In the genomic region with DNA sequence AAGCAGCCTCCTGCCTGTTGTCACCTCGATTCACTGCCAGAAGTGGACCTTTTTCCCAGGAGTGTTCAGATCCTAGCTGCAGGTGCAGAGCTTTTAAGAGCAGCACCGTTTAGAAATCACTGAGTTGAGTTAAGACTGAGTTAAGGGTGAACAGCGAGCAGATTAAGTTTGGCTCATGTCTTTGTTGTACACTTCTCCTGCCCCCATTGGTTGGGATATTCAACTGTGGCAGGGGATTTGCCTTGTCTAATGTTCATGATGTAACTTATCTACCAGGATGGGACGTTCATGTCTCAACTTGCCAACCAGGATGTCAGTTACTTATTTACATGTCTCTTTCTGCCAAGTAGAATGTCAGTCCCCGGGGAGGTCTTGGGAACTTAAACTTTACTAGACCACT, we compare ENCODE assay signal across 31 mouse cellular contexts. TPM values are rescaled to one million over a fixed set of nuclear protein-coding genes. Genes with fewer than 3 reads are reported as not detected.
DNase-seq lines count a peak whose midpoint lies in the region; ATAC-seq and TF ChIP-seq lines count a peak whose summit lies in the region.
"Had no signal": no experiment of that assay in that cellular context is flagged by ENCODE, and none has a peak within 500 bp of the region (broad histone marks: within the 10 kb centered on the region; RNA-seq: fewer than 3 reads in every experiment).

No protein-coding gene starts in this region.

- no peak overlapping the region for H3K4me3 ChIP-seq in CH12.LX (replicated peaks in 1 of 3; ENCODE audit: low read depth in 2 of 3, low read length in 2 of 3, poor library complexity in 1 of 3)
- peak overlapping the region; percentile 13 for H3K4me3 ChIP-seq in kidney, embryonic 15.5 days (replicated peaks)
- H3K4me3 ChIP-seq: forebrain, embryonic 10.5 days; forebrain, embryonic 13.5 days; heart, embryonic 12.5 days; heart, embryonic 15.5 days had no signal

- no peak for TF ChIP-seq CTCF in CH12.LX (conservative IDR thresholded peaks at IDR 0.05 in 1 of 2, IDR thresholded peaks at IDR 0.05 in 1 of 2; ENCODE audit: low read depth in 2 of 2, low read length in 2 of 2)

- peak; percentile 23; the same call in 1 of the 2 replicates for TF ChIP-seq EP300 in CH12.LX (IDR thresholded peaks at IDR 0.05; ENCODE audit: low read length)

- in situ Hi-C loops in CH12.LX (cut with MboI; ENCODE audit: low pct_ligation_motif_present, low pct_unique_long_range_greater_than_20kb, low sequenced_read_pairs): no loop called here

- 74% methylated on average over 5 of the region's 5 CpGs for WGBS in kidney, embryonic 15.5 days

- DNase-seq in kidney, adult 8-10 months: peak; percentile 48 to 56
- no peak for DNase-seq in kidney, postnatal 4 days
- peak; percentile 16 for DNase-seq in CH12.LX (ENCODE audit: extremely low read depth)
- peak; percentile 26 for DNase-seq in kidney, postnatal 14 days
- DNase-seq in heart, postnatal 14 days: no peak
- DNase-seq: adrenal gland, postnatal 10 days; adrenal gland, postnatal 36 days; cerebellum, adult 18-20 months; cerebellum, adult 9-10 months; cerebellum, postnatal 14 days; gastrocnemius, postnatal 10 days; heart, adult 18-20 months; heart, postnatal 10 days; heart, postnatal 4 days had no signal

- no peaks in the 10 kb centered on the region for H3K27me3 ChIP-seq in CH12.LX (replicated peaks)
- H3K27me3 ChIP-seq in kidney, embryonic 15.5 days: no peaks in the 10 kb centered on the region
- H3K27me3 ChIP-seq: forebrain, embryonic 13.5 days; heart, embryonic 12.5 days; heart, embryonic 15.5 days had no signal

- TF ChIP-seq RAD21 in CH12.LX (IDR thresholded peaks at IDR 0.05; ENCODE audit: low read depth, low read length): no peak

- dilution Hi-C loops in CH12.LX (cut with MboI; ENCODE audit: extremely low pct_ligation_motif_present, extremely low pct_unique_long_range_greater_than_20kb, low sequenced_read_pairs): no loop called here

- peaks cover 3 to 22% of the 10 kb centered on the region in 2 experiments; a peak in 3 of 4 replicates for H3K4me1 ChIP-seq in CH12.LX (ENCODE audit: control insufficient read depth in 1 of 2, insufficient read depth in 2 of 2)
- no peaks in the 10 kb centered on the region for H3K4me1 ChIP-seq in kidney, embryonic 15.5 days
- H3K4me1 ChIP-seq: forebrain, embryonic 13.5 days; heart, embryonic 12.5 days; heart, embryonic 15.5 days had no signal

- no peaks in the 10 kb centered on the region for H3K9me3 ChIP-seq in CH12.LX (replicated peaks; ENCODE audit: low read length)
- no peaks in the 10 kb centered on the region for H3K9me3 ChIP-seq in kidney, embryonic 15.5 days (replicated peaks)
- H3K9me3 ChIP-seq: forebrain, embryonic 10.5 days; forebrain, embryonic 13.5 days; heart, embryonic 12.5 days; heart, embryonic 15.5 days had no signal

- H3K36me3 ChIP-seq in CH12.LX (replicated peaks in 1 of 2; ENCODE audit: control insufficient read depth in 1 of 2, insufficient read depth in 1 of 2, low read length in 1 of 2): no peaks in the 10 kb centered on the region
- no peaks in the 10 kb centered on the region for H3K36me3 ChIP-seq in kidney, embryonic 15.5 days
- H3K36me3 ChIP-seq: forebrain, embryonic 10.5 days; heart, embryonic 12.5 days; heart, embryonic 15.5 days had no signal

- H3K9ac ChIP-seq in CH12.LX (ENCODE audit: insufficient read depth, low read depth): no peak overlapping the region; the same call in 1 of the 2 replicates
- H3K9ac ChIP-seq in kidney, embryonic 15.5 days: no peak overlapping the region
- H3K9ac ChIP-seq: forebrain, embryonic 13.5 days; heart, embryonic 12.5 days; heart, embryonic 15.5 days; hindbrain, embryonic 14.5 days had no signal

- H3K27ac ChIP-seq in CH12.LX (ENCODE audit: insufficient read depth, low read depth): no peak overlapping the region
- 0 out of 2 replicates have a peak overlapping the region, but pooled peaks have one; percentile 24 for H3K27ac ChIP-seq in kidney, embryonic 15.5 days
- H3K27ac ChIP-seq: forebrain, embryonic 10.5 days; forebrain, embryonic 13.5 days; heart, embryonic 15.5 days; hindbrain, embryonic 14.5 days; hindbrain, postnatal 0 days had no signal

- no peak for TF ChIP-seq POLR2A in CH12.LX (IDR thresholded peaks at IDR 0.05; ENCODE audit: low read depth, low read length)

- H3K79me2 ChIP-seq in CH12.LX (replicated peaks; ENCODE audit: control insufficient read depth, extremely low read depth, insufficient read depth, poor library complexity, severe bottlenecking): no peaks in the 10 kb centered on the region

- intact Hi-C loops in heart, postnatal 14 days (cut with DNase I): no loop called here

- 0 out of 2 replicates have a peak, but pooled peaks have one; percentile 56 for ATAC-seq in kidney, embryonic 15.5 days (replicated peaks; ENCODE audit: low FRiP score)
- ATAC-seq: activated CD4-positive, CD25-positive, alpha-beta regulatory T cell, adult 4 months; CD4-positive, CD25-positive, alpha-beta regulatory T cell, adult 4 months; forebrain, embryonic 13.5 days; forebrain, embryonic 16.5 days; hindbrain, postnatal 0 days had no signal

- H3K4me2 ChIP-seq in CH12.LX (ENCODE audit: insufficient read depth, low read depth, poor library complexity, severe bottlenecking): no peak overlapping the region
- no peak overlapping the region for H3K4me2 ChIP-seq in kidney, embryonic 15.5 days
- H3K4me2 ChIP-seq: forebrain, embryonic 13.5 days; heart, embryonic 12.5 days; heart, embryonic 15.5 days; hindbrain, embryonic 14.5 days had no signal

TF ChIP-seq in CH12.LX, 34 proteins besides CTCF, POLR2A, EP300 and RAD21:
- TF ChIP-seq ZNF384 (IDR thresholded peaks at IDR 0.05; ENCODE audit: low read depth, low read length) (no peak), JUN (IDR thresholded peaks at IDR 0.05; ENCODE audit: insufficient read depth, low read depth, low read length) (no peak), IRF4 (IDR thresholded peaks at IDR 0.05; ENCODE audit: low read depth, low read length) (no peak), ZC3H11A (IDR thresholded peaks at IDR 0.05; ENCODE audit: low read depth, low read length) (no peak), SMC3 (IDR thresholded peaks at IDR 0.05; ENCODE audit: low read depth, low read length) (no peak), GABPA (IDR thresholded peaks at IDR 0.05; ENCODE audit: insufficient replicate concordance, low read depth, low read length) (no peak), USF1 (IDR thresholded peaks at IDR 0.05; ENCODE audit: low read depth, low read length) (no peak), TCF12 (IDR thresholded peaks at IDR 0.05; ENCODE audit: low read depth, low read length) (no peak), ZMIZ1 (IDR thresholded peaks at IDR 0.05; ENCODE audit: low read depth, low read length) (no peak), CHD2 (IDR thresholded peaks at IDR 0.05; ENCODE audit: low read length) (no peak), NRF1 (IDR thresholded peaks at IDR 0.05; ENCODE audit: low read depth, low read length) (no peak), JUND (conservative IDR thresholded peaks at IDR 0.05; ENCODE audit: low read depth, low read length) (no peak), MAFK (IDR thresholded peaks at IDR 0.05; ENCODE audit: insufficient replicate concordance, low read length) (no peak), TBP (conservative IDR thresholded peaks at IDR 0.05; ENCODE audit: low read depth, low read length) (no peak), RCOR1 (conservative IDR thresholded peaks at IDR 0.05; ENCODE audit: low read depth, low read length) (no peak), MAZ (IDR thresholded peaks at IDR 0.05; ENCODE audit: low read depth, low read length) (no peak), PAX5 (IDR thresholded peaks at IDR 0.05; ENCODE audit: low read length) (no peak), ETS1 (conservative IDR thresholded peaks at IDR 0.05; ENCODE audit: low read depth, low read length) (no peak)
TF ChIP-seq in CH12.LX: peak in this region for 0.

RNA-seq across cellular contexts. Expression of gene Acsm1, which starts 35.5 kb away (rescaled TPM):
- not detected in 2 replicates for total RNA-seq in CH12.LX (2012; rRNA removed)
- not detected in 2 replicates for total RNA-seq in CH12.LX (2014; rRNA removed)
- polyA plus RNA-seq in CH12.LX (2012; ENCODE audit: insufficient read length, low read depth): not detected in 2 replicates
- polyA plus RNA-seq in kidney, embryonic 15.5 days (2015; fragmentation: Nextera tagmentation; extraction: Ambion mirVana): 2.1 and 2.6 TPM in 2 replicates
- total RNA-seq in heart, postnatal 14 days (2021): under 1 TPM in 1 of 2 experiments, not detected in 1; 0.22 TPM
- total RNA-seq: adrenal gland, postnatal 36 days; ES-E14; gastrocnemius, postnatal 10 days; heart, postnatal 10 days; heart, postnatal 4 days; hindbrain, postnatal 0 days had no signal
- polyA plus RNA-seq: activated CD4-positive, CD25-positive, alpha-beta regulatory T cell, adult 4 months; C2C12; CD4-positive, CD25-positive, alpha-beta regulatory T cell, adult 4 months; embryonic facial prominence, embryonic 11.5 days; forebrain, embryonic 10.5 days; forebrain, embryonic 13.5 days; forebrain, embryonic 16.5 days; heart, embryonic 12.5 days; heart, embryonic 15.5 days; hindbrain, embryonic 11.5 days; hindbrain, embryonic 14.5 days; hindbrain, postnatal 0 days had no signal

RNA-seq across cellular contexts. Expression of gene Acsm4, which starts 47.5 kb away (rescaled TPM):
- total RNA-seq in CH12.LX (2012; rRNA removed): not detected in 2 replicates
- not detected in 2 replicates for total RNA-seq in CH12.LX (2014; rRNA removed)
- not detected in 2 replicates for polyA plus RNA-seq in CH12.LX (2012; ENCODE audit: insufficient read length, low read depth)
- not detected in 2 replicates for polyA plus RNA-seq in kidney, embryonic 15.5 days (2015; fragmentation: Nextera tagmentation; extraction: Ambion mirVana)
- total RNA-seq in heart, postnatal 14 days (2021): not detected
- total RNA-seq: adrenal gland, adult 18-20 months; adrenal gland, postnatal 10 days; adrenal gland, postnatal 36 days; gastrocnemius, adult 18-20 months; gastrocnemius, postnatal 10 days; gastrocnemius, postnatal 4 days; heart, adult 18-20 months; heart, postnatal 10 days; heart, postnatal 4 days; hindbrain, postnatal 0 days had no signal
- polyA plus RNA-seq: activated CD4-positive, CD25-positive, alpha-beta regulatory T cell, adult 4 months; C2C12; CD4-positive, CD25-positive, alpha-beta regulatory T cell, adult 4 months; forebrain, embryonic 13.5 days; heart, embryonic 12.5 days; heart, embryonic 15.5 days; hindbrain, embryonic 11.5 days; hindbrain, embryonic 14.5 days; hindbrain, postnatal 0 days had no signal

Comparison
In these comparisons a context has a peak if more than half of its experiments do, and no peak if none do; other contexts are left out.
1. DNase-seq: peak in kidney, adult 8-10 months (2 of 2), CH12.LX (single experiment) and kidney, postnatal 14 days (single experiment); none in kidney, postnatal 4 days (0 of 2) and heart, postnatal 14 days (0 of 2).